Mouse (Mus musculus) heart, embryonic 16.5 days (tissue): Measurements from ENCODE around the gene Gm3500. TPM values are rescaled to one million over a fixed set of nuclear protein-coding genes. Genes with fewer than 3 reads are reported as not detected.
"Not testable (repeated sequence)": the region's sequence is repeated elsewhere in the genome, so short reads cannot be mapped to it uniquely, and the experiment has no call there.

Source experiments
- ATAC-seq: fragments of 200-750 bp; cut with Nextera tagmentation; replicated peaks from 2 replicates; pipeline ENCODE4 v1.8.0; 2017; ENCODE audit warnings: moderate number of reproducible peaks; ENCODE audit not compliant: insufficient read depth, low FRiP score; ENCODE audit errors: extremely low read depth
- H3K27ac ChIP-seq: fragments of 300-500 bp; sonication (generic); 2 replicates; pipeline ENCODE4 v1.5.1; 2014; ENCODE audit warnings: mild to moderate bottlenecking, low read length, control low read depth, moderate library complexity
- H3K27me3 ChIP-seq: fragments of 300-500 bp; sonication (generic); 2 replicates; pipeline ENCODE4 v1.6.1; 2014; ENCODE audit warnings: low read length, mixed read lengths; ENCODE audit not compliant: control insufficient read depth, insufficient read depth
- H3K36me3 ChIP-seq: fragments of 300-500 bp; sonication (generic); 2 replicates; pipeline ENCODE4 v1.6.1; 2014; ENCODE audit not compliant: control insufficient read depth, insufficient read depth
- H3K4me1 ChIP-seq: fragments of 300-500 bp; sonication (generic); 2 replicates; pipeline ENCODE4 v1.6.1; 2014; ENCODE audit warnings: low read length, mixed read lengths; ENCODE audit not compliant: control insufficient read depth, insufficient read depth
- H3K4me2 ChIP-seq: fragments of 300-500 bp; sonication (generic); 2 replicates; pipeline ENCODE4 v1.6.1; 2014; ENCODE audit warnings: low read depth, mild to moderate bottlenecking, control low read depth, low read length
- H3K4me3 ChIP-seq: fragments of 300-500 bp; sonication (generic); 2 replicates; pipeline ENCODE4 v1.5.1; 2014; ENCODE audit warnings: mild to moderate bottlenecking, control low read depth, low read length
- H3K9ac ChIP-seq: fragments of 300-500 bp; sonication (generic); 2 replicates; pipeline ENCODE4 v1.6.1; 2014; ENCODE audit warnings: low read length, control low read depth
- H3K9me3 ChIP-seq: fragments of 300-500 bp; sonication (generic); replicated peaks from 2 replicates; pipeline ENCODE4 v1.6.1; 2016; ENCODE audit warnings: low read length; ENCODE audit not compliant: control insufficient read depth
- WGBS: fragments of 180-500 bp; shearing (Covaris S2); extraction: QIAGEN DNeasy Blood & Tissue Kit; methylation state at CpG from one replicate; pipeline ENCODE4 v1.1.7; 2014; 5-methylcytosine and 5-hydroxymethylcytosine counted together
- polyA plus RNA-seq: library from polyadenylated mRNA; unstranded; fragments of >200 nt; fragmentation: Nextera tagmentation; extraction: Ambion mirVana; gene quantifications from 2 replicates; pipeline ENCODE4 v1.2.1, GENCODE M21; 2015

The Gm3500 gene
- not detected in 2 replicates for polyA plus RNA-seq

GRCm38 (mm10) chr14:5388949-5389348 lies at the start of gene Gm3500:
Gm3500 (minus strand) TSS chr14:5389049.
- ATAC-seq, H3K27me3 ChIP-seq, H3K4me1 ChIP-seq, H3K9me3 ChIP-seq, H3K4me3 ChIP-seq, H3K4me2 ChIP-seq, H3K36me3 ChIP-seq, H3K27ac ChIP-seq, H3K9ac ChIP-seq: not testable (repeated sequence)
- no CpG with 5 or more reads among the region's 37 CpGs for WGBS

- not testable (repeated sequence) for H3K36me3 ChIP-seq, H3K4me2 ChIP-seq, H3K4me3 ChIP-seq, H3K9me3 ChIP-seq, ATAC-seq, H3K27me3 ChIP-seq, H3K27ac ChIP-seq, H3K9ac ChIP-seq, H3K4me1 ChIP-seq
- WGBS, result no CpG with 5 or more reads among the region's 2 CpGs
These were observed 54.0 kb downstream of the Gm3500 start, which contains the start of gene Gm3542 for GRCm38 (mm10) chr14:5334828-5335227. Gm3542 (minus strand) TSS chr14:5334928.

Other genes starting within 250 kb of the Gm3500 start
- gene Gm3317, start 224.5 kb downstream of the Gm3500 start, polyA plus RNA-seq, result not detected in 2 replicates
- not detected in 2 replicates for gene Gm8271, start 203.3 kb downstream of the Gm3500 start, polyA plus RNA-seq
- 0.12 TPM in 1 of 2 replicates, not detected in the other for gene Gm3526, start 128.5 kb downstream of the Gm3500 start, polyA plus RNA-seq
- not detected in 2 replicates for gene Gm3542, start 54.1 kb downstream of the Gm3500 start, polyA plus RNA-seq
- 0.10 and 0.26 TPM in 2 replicates for gene Gm3194, start 66.4 kb upstream of the Gm3500 start, polyA plus RNA-seq
- gene Gm8246, start 88.8 kb upstream of the Gm3500 start, polyA plus RNA-seq, result not detected in 2 replicates
- gene Gm3187, start 95.2 kb upstream of the Gm3500 start, polyA plus RNA-seq, result not detected in 2 replicates
- gene Gm3488, start 112.6 kb upstream of the Gm3500 start, polyA plus RNA-seq, result 0.11 and 0.75 TPM in 2 replicates
- gene Gm3532, start 149.4 kb upstream of the Gm3500 start, polyA plus RNA-seq, result 0.17 TPM in 1 of 2 replicates, not detected in the other
- not detected in 2 replicates for gene Gm8265, start 244.0 kb upstream of the Gm3500 start, polyA plus RNA-seq